Mouse (Mus musculus): Measurements from ENCODE around the gene 4933402J07Rik. TPM values are rescaled to one million over a fixed set of nuclear protein-coding genes. Genes with fewer than 3 reads are reported as not detected.

Gene 4933402J07Rik
- 0.15 and 0.41 TPM in 2 replicates for polyA plus RNA-seq (2012; rRNA removed)

DNA sequence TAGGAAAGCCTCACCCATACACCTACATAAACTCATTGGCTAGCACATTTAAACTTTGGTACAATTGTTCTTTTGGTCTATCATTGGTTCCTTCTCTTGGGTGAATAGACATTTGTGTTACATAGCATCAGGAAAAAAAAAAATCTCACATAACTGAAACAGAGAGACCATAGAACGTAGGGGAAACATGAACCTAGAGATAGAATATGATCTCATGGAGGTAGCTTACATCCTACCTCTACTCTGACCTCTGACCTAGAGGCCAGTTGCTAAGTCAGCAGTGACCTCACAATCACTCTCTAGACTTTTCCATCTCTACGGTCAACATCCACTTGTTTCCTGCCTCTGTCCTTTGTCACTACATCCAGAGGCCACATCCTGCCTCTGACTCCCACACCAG lies at the start of gene 4933402J07Rik:
Gene 4933402J07Rik, plus strand, starts transcription at position 301 of the 400 bp plus-strand sequence.
- no peak for DNase-seq
- TF ChIP-seq CTCF (IDR thresholded peaks at IDR 0.05; ENCODE audit: borderline replicate concordance, insufficient read depth, low read depth, low read length), result no peak
- no peak for TF ChIP-seq POLR2A (IDR thresholded peaks at IDR 0.05; ENCODE audit: borderline replicate concordance, insufficient read depth, low read length)
- WGBS, result 79% methylated on average over 2 of the region's 2 CpGs

DNA sequence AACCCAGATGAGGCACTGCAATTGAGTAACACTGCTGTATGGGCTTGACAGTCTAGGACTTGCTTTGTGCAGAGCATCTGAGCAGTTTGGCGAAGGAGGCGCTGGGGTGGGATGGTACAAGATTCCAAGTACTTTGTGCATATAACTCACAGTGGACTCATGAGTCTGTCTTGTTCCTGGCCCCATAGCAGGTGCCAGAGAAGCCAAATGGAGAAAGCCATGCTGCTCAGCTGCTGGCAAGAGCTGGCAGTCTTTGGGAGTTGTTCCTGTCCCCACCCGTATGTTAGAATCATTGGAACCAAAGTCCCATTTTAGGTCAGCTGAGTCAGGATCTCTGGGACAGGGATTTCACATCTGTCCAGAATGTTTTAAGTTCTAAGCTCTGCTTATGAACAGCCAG lies 46.5 kb upstream of the 4933402J07Rik start:
- DNase-seq, result peak in 1 of 2 experiments; percentile 52
- H3K4me1 ChIP-seq (ENCODE audit: control insufficient read depth, insufficient read depth, low read length), result peaks cover 46% of the 10 kb centered on the region
- no peak overlapping the region for H3K27ac ChIP-seq (ENCODE audit: insufficient read depth, low read length)
- no peaks in the 10 kb centered on the region for H3K27me3 ChIP-seq (ENCODE audit: control insufficient read depth, insufficient read depth, low read length)
- WGBS, result 61% methylated on average over 3 of the region's 3 CpGs
- TF ChIP-seq POLR2A (IDR thresholded peaks at IDR 0.05; ENCODE audit: borderline replicate concordance, insufficient read depth, low read length) (no peak), CTCF (IDR thresholded peaks at IDR 0.05; ENCODE audit: borderline replicate concordance, insufficient read depth, low read depth, low read length) (no peak)
- no peak overlapping the region for H3K4me3 ChIP-seq (replicated peaks; ENCODE audit: insufficient read depth, low read depth, low read length)

More for the DNA sequence above, at the start of gene 4933402J07Rik:
- no peaks in the 10 kb centered on the region for H3K27me3 ChIP-seq (ENCODE audit: control insufficient read depth, insufficient read depth, low read length)
- H3K27ac ChIP-seq (ENCODE audit: insufficient read depth, low read length), result no peak within 1 kb of the TSS
- H3K4me3 ChIP-seq (replicated peaks; ENCODE audit: insufficient read depth, low read depth, low read length), result no peak within 1 kb of the TSS
- H3K4me1 ChIP-seq (ENCODE audit: control insufficient read depth, insufficient read depth, low read length), result no peaks in the 10 kb centered on the region

DNA sequence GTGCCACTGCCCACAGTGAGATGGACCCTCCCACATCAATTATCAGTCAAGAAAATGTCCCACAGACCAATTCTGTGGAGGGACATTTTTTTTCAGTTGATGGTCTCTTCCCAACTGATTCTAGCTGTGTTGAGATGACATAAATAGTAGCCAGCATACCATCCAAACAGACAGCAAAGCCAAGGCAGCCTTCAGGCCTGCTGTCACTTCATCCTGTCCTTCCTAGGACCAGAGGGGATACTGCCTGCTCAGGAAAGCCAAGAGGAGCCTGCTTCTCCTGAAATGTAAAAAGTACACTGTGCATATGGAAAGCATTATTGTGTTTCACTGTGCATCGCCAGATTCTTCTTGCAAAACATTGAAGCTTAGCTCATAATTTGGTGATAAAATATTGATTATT lies 38.6 kb upstream of the 4933402J07Rik start:
- peak overlapping the region; percentile 13 for H3K27ac ChIP-seq (ENCODE audit: insufficient read depth, low read length)
- H3K4me3 ChIP-seq (replicated peaks; ENCODE audit: insufficient read depth, low read depth, low read length), result no peak overlapping the region
- no peak for TF ChIP-seq POLR2A (IDR thresholded peaks at IDR 0.05; ENCODE audit: borderline replicate concordance, insufficient read depth, low read length)
- no peak for TF ChIP-seq CTCF (IDR thresholded peaks at IDR 0.05; ENCODE audit: borderline replicate concordance, insufficient read depth, low read depth, low read length)
- peak in 1 of 2 experiments; percentile 50 for DNase-seq
- H3K4me1 ChIP-seq (ENCODE audit: control insufficient read depth, insufficient read depth, low read length), result peaks cover 31% of the 10 kb centered on the region
- 54% methylated on average over 1 of the region's 1 CpGs for WGBS
- H3K27me3 ChIP-seq (ENCODE audit: control insufficient read depth, insufficient read depth, low read length), result no peaks in the 10 kb centered on the region

DNA sequence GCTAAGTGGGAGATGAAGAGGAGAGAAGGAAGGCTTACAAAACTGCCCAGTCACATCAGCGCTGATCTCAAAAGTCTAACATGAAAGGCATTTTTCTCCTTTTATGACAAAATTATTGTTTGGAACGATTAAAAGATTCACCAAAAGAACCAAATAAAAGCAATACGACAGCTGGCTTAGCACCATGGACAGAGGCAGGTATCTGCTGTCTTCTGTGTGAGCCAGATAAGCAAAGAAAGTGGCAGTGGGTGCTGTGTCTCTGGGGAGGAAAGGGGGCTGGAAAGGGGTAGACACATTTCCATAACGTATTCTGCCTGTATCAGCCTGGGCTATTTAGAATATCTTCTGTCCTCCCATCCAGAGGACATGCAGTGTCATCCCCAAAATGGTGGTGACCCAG lies 32.5 kb upstream of the 4933402J07Rik start:
- no peak overlapping the region for H3K4me3 ChIP-seq (replicated peaks; ENCODE audit: insufficient read depth, low read depth, low read length)
- WGBS, result 74% methylated on average over 4 of the region's 4 CpGs
- DNase-seq, result no peak
- peaks cover 26% of the 10 kb centered on the region for H3K4me1 ChIP-seq (ENCODE audit: control insufficient read depth, insufficient read depth, low read length)
- H3K27me3 ChIP-seq (ENCODE audit: control insufficient read depth, insufficient read depth, low read length), result no peaks in the 10 kb centered on the region
- H3K27ac ChIP-seq (ENCODE audit: insufficient read depth, low read length), result no peak overlapping the region
- TF ChIP-seq CTCF (IDR thresholded peaks at IDR 0.05; ENCODE audit: borderline replicate concordance, insufficient read depth, low read depth, low read length) (no peak), POLR2A (IDR thresholded peaks at IDR 0.05; ENCODE audit: borderline replicate concordance, insufficient read depth, low read length) (no peak)

DNA sequence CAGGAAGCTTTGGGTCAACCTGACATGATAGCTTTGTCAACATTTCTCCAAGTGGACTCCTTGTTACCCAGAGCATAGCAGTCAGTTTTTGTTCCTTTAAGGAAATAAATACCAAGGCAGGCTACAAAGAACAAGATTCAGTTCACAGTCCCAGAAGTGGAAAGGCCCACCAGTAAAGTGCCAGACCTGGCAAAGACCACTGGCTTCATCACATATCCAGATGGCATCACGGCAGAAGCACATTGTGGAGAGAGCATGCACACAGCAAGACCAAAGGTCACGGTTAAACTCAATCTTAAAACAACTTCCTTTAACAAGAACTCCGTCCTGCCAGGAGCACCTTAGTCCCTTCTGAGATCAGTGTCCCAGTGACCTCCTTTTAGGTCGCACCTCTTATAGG lies 30.2 kb upstream of the 4933402J07Rik start:
- H3K4me1 ChIP-seq (ENCODE audit: control insufficient read depth, insufficient read depth, low read length), result peaks cover 26% of the 10 kb centered on the region; the same call in 1 of the 2 replicates
- 20% methylated on average over 4 of the region's 4 CpGs for WGBS
- H3K27me3 ChIP-seq (ENCODE audit: control insufficient read depth, insufficient read depth, low read length), result no peaks in the 10 kb centered on the region
- TF ChIP-seq POLR2A (IDR thresholded peaks at IDR 0.05; ENCODE audit: borderline replicate concordance, insufficient read depth, low read length) (no peak), CTCF (IDR thresholded peaks at IDR 0.05; ENCODE audit: borderline replicate concordance, insufficient read depth, low read depth, low read length) (no peak)
- no peak for DNase-seq
- no peak overlapping the region for H3K4me3 ChIP-seq (replicated peaks; ENCODE audit: insufficient read depth, low read depth, low read length)
- H3K27ac ChIP-seq (ENCODE audit: insufficient read depth, low read length), result no peak overlapping the region

DNA sequence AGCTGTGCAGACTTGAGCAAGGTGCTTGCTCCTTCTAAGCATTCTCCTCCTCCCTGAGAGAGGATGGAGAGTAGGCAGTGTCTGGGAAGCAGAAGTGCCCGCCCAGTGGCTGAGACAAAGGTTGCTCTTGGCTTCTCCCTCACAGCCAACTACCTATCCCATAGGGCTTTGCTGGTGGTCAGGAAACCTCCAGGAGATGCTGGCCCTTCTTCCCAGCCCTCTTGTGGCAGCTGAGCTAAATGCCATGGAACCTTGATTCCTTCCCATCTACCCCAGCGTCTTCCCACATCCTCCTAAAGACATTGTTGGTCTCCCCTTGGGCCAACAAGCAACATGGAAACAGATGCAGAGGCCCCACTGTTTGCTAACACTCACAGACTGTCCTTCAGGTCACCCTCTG lies 28.8 kb upstream of the 4933402J07Rik start:
- DNase-seq, result peak; percentile 41 to 50
- Histone ChIP-seq H3K27me3 (ENCODE audit: control insufficient read depth, insufficient read depth, low read length) (no peaks in the 10 kb centered on the region), H3K4me3 (replicated peaks; ENCODE audit: insufficient read depth, low read depth, low read length) (no peak overlapping the region), H3K4me1 (ENCODE audit: control insufficient read depth, insufficient read depth, low read length) (peaks cover 29% of the 10 kb centered on the region), H3K27ac (ENCODE audit: insufficient read depth, low read length) (peak overlapping the region; percentile 28; the same call in 1 of the 2 replicates)
- 49% methylated on average over 2 of the region's 2 CpGs for WGBS
- TF ChIP-seq POLR2A (IDR thresholded peaks at IDR 0.05; ENCODE audit: borderline replicate concordance, insufficient read depth, low read length), result no peak
- peak; percentile 42 for TF ChIP-seq CTCF (IDR thresholded peaks at IDR 0.05; ENCODE audit: borderline replicate concordance, insufficient read depth, low read depth, low read length)

DNA sequence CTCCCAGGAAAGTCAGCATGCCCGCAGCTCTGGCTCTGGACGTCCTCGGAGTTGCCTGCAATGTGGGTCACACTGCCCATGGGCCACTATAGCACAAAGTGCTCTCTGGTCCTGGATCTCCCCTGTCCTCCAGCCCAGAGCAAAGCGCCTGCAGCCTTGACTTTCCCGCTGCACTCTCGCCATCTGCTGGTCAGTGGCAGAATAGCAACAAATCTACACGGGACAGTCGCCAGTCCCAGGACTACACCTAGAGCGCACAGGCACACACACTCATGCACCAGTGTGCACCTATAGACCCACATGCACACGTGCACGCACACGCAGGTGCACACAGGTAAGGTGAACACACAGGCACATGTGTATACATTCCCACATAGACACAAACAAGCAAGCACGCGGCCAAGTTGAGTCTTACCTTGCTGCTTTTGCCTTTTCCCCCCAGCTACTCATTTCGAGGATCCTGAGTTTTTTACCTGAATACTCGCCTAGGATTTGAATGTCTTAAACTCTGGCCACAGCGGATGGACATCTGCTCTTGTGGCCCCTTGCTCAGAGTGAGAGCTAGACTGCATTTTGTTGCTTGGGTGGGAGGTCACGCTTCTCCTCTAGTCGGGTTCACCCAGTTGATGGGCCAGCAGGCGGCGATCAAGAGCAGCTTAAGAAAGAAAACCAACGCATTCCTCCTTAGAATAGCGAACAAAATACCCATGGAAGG lies 26.9 kb upstream of the 4933402J07Rik start:
- no peaks in the 10 kb centered on the region for H3K27me3 ChIP-seq (ENCODE audit: control insufficient read depth, insufficient read depth, low read length)
- H3K4me1 ChIP-seq (ENCODE audit: control insufficient read depth, insufficient read depth, low read length), result peaks cover 30% of the 10 kb centered on the region
- H3K27ac ChIP-seq (ENCODE audit: insufficient read depth, low read length), result 0 out of 2 replicates have a peak overlapping the region, but pooled peaks have one; percentile 0
- peak overlapping the region; percentile 53 for H3K4me3 ChIP-seq (replicated peaks; ENCODE audit: insufficient read depth, low read depth, low read length)
- peak; percentile 86 to 94 for DNase-seq
- TF ChIP-seq CTCF (IDR thresholded peaks at IDR 0.05; ENCODE audit: borderline replicate concordance, insufficient read depth, low read depth, low read length), result peak; percentile 98
- no peak for TF ChIP-seq POLR2A (IDR thresholded peaks at IDR 0.05; ENCODE audit: borderline replicate concordance, insufficient read depth, low read length)
- WGBS, result 5% methylated on average over 23 of the region's 23 CpGs

DNA sequence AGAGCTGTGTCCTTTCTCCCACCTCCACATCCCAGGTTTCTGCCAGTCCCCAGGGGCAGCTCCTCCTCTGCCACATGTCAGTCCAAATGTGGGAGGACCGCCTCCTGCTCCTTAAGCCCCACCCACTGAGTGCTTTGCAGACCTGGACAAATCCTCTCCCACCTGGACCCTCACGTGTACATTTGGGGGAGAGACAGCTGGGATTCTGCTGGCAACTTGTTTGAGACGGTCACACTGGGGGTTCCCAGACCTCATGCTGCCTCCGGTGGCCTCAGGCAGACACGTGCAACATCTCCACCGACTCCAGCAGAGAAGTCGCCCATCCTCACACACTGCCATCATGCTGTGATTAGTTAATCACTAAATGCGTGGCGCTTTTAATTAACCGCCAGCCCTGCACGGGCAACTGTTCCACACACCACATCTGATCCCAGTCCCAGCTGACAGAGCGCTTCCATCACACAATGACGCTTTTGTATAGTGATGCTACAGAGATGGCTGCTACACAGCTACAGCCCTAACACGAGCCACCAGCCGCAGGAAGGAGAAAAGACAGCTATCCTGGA lies 23.7 kb upstream of the 4933402J07Rik start:
- Histone ChIP-seq H3K27ac (ENCODE audit: insufficient read depth, low read length) (no peak overlapping the region), H3K27me3 (ENCODE audit: control insufficient read depth, insufficient read depth, low read length) (no peaks in the 10 kb centered on the region), H3K4me3 (replicated peaks; ENCODE audit: insufficient read depth, low read depth, low read length) (peak overlapping the region; percentile 38), H3K4me1 (ENCODE audit: control insufficient read depth, insufficient read depth, low read length) (peaks cover 20% of the 10 kb centered on the region)
- no peak for TF ChIP-seq CTCF (IDR thresholded peaks at IDR 0.05; ENCODE audit: borderline replicate concordance, insufficient read depth, low read depth, low read length)
- peak; percentile 57 to 58 for DNase-seq
- 3% methylated on average over 15 of the region's 15 CpGs for WGBS

All from cerebellum, adult 2 months (tissue).